Mouse (Mus musculus) hindbrain, embryonic 11.5 days (tissue): ENCODE data around the gene Actr1a. TPM values are rescaled to one million over a fixed set of nuclear protein-coding genes. Genes with fewer than 3 reads are reported as not detected.

Experiments used
- ATAC-seq: fragments of 200-750 bp; cut with Nextera tagmentation; 2 replicates; pipeline ENCODE4 v1.8.0; 2017; ENCODE audit warnings: mild to moderate bottlenecking, moderate TSS enrichment, moderate library complexity; ENCODE audit not compliant: low FRiP score
- DNase-seq: peaks from one replicate; pipeline ENCODE4 v3.0.0-alpha.2; 2015; ENCODE audit warnings: low spot score
- H3K27ac ChIP-seq: fragments of 300-500 bp; sonication (generic); 2 replicates; pipeline ENCODE4 v1.5.1; 2014; ENCODE audit warnings: mild to moderate bottlenecking, low read depth, low read length
- H3K27me3 ChIP-seq: fragments of 300-500 bp; sonication (generic); 2 replicates; pipeline ENCODE4 v1.6.1; 2014; ENCODE audit warnings: mild to moderate bottlenecking, low read length, moderate library complexity, mixed read lengths; ENCODE audit not compliant: control insufficient read depth, insufficient read depth
- H3K36me3 ChIP-seq: fragments of 300-500 bp; sonication (generic); 2 replicates; pipeline ENCODE4 v1.6.1; 2014; ENCODE audit warnings: mild to moderate bottlenecking, low read length, moderate library complexity, mixed read lengths; ENCODE audit not compliant: control insufficient read depth, insufficient read depth
- H3K4me1 ChIP-seq: fragments of 300-500 bp; sonication (generic); replicated peaks from 2 replicates; pipeline ENCODE4 v1.6.1; 2014; ENCODE audit warnings: low read length, mixed read lengths; ENCODE audit not compliant: control insufficient read depth, insufficient read depth
- H3K4me2 ChIP-seq: fragments of 300-500 bp; sonication (generic); replicated peaks from 2 replicates; pipeline ENCODE4 v1.6.1; 2014; ENCODE audit warnings: mild to moderate bottlenecking, low read depth, low read length
- H3K4me3 ChIP-seq: fragments of 300-500 bp; sonication (generic); 2 replicates; pipeline ENCODE4 v1.5.1; 2014; ENCODE audit warnings: low read depth, low read length
- H3K9ac ChIP-seq: fragments of 300-500 bp; sonication (generic); 2 replicates; pipeline ENCODE4 v1.6.1; 2014; ENCODE audit warnings: low read depth, low read length
- H3K9me3 ChIP-seq: fragments of 300-500 bp; sonication (generic); 2 replicates; pipeline ENCODE4 v1.6.1; 2016; ENCODE audit warnings: low read length; ENCODE audit not compliant: control insufficient read depth
- WGBS: fragments of 180-500 bp; shearing (Covaris S2); extraction: QIAGEN DNeasy Blood & Tissue Kit; methylation state at CpG from one replicate; pipeline ENCODE4 v1.1.7; 2014; 5-methylcytosine and 5-hydroxymethylcytosine counted together
- polyA plus RNA-seq: library from polyadenylated mRNA; unstranded; fragments of >200 nt; fragmentation: Nextera tagmentation; extraction: Ambion mirVana; gene quantifications from 2 replicates; pipeline ENCODE4 v1.2.1, GENCODE M21; 2014

Actr1a gene
- polyA plus RNA-seq, 1 experiment from 2014 or later, result 223 TPM

GRCm38 (mm10) chr19:46338331-46338936 is 57.1 kb downstream of the Actr1a start, which contains the start of gene Cuedc2:
TSS of gene Cuedc2 (minus strand) at chr19:46338702.
- Histone ChIP-seq H3K4me3 (peak within 1 kb of the TSS; percentile 67), H3K4me2 (peak within 1 kb of the TSS; percentile 79), H3K36me3 (no peaks in the 10 kb centered on the region), H3K27me3 (no peaks in the 10 kb centered on the region), H3K9ac (peak within 1 kb of the TSS; percentile 64), H3K27ac (peak within 1 kb of the TSS; percentile 54), H3K4me1 (peaks cover 5% of the 10 kb centered on the region), H3K9me3 (no peaks in the 10 kb centered on the region)
- peak; percentile 99 for DNase-seq
- WGBS, result under 1% methylated on average over 31 of the region's 31 CpGs
- ATAC-seq, result peak; percentile 91

GRCm38 (mm10) chr19:46337719-46338330 is 57.7 kb downstream of the Actr1a start:
- Histone ChIP-seq H3K4me1 (peaks cover 5% of the 10 kb centered on the region), H3K27me3 (no peaks in the 10 kb centered on the region), H3K36me3 (no peaks in the 10 kb centered on the region), H3K9ac (peak overlapping the region; percentile 64), H3K4me2 (peak overlapping the region; percentile 79), H3K9me3 (no peaks in the 10 kb centered on the region), H3K4me3 (peak overlapping the region; percentile 67), H3K27ac (peak overlapping the region; percentile 54)
- ATAC-seq (peak; percentile 36; the same call in 1 of the 2 replicates), DNase-seq (no peak)
- WGBS, result 33% methylated on average over 15 of the region's 15 CpGs

GRCm38 (mm10) chr19:46333906-46334305 is 61.6 kb downstream of the Actr1a start:
- H3K27me3 ChIP-seq, result no peaks in the 10 kb centered on the region
- no peak for DNase-seq
- WGBS, result 81% methylated on average over 3 of the region's 3 CpGs
- peaks cover 11% of the 10 kb centered on the region for H3K4me1 ChIP-seq
- no peaks in the 10 kb centered on the region for H3K9me3 ChIP-seq
- H3K27ac ChIP-seq, result no peak overlapping the region
- no peak overlapping the region for H3K4me3 ChIP-seq
- ATAC-seq, result no peak
- no peak overlapping the region for H3K9ac ChIP-seq
- no peak overlapping the region for H3K4me2 ChIP-seq
- peaks cover 5% of the 10 kb centered on the region; the same call in 1 of the 2 replicates for H3K36me3 ChIP-seq

GRCm38 (mm10) chr19:46332721-46333339 is 62.7 kb downstream of the Actr1a start:
- no peak for DNase-seq
- no peak overlapping the region for H3K9ac ChIP-seq

GRCm38 (mm10) chr19:46331936-46332335 is 63.6 kb downstream of the Actr1a start:
- WGBS, result 85% methylated on average over 3 of the region's 3 CpGs
- H3K4me2 ChIP-seq, result no peak overlapping the region
- no peak overlapping the region for H3K27ac ChIP-seq

More at GRCm38 (mm10) chr19:46332721-46333339, 62.7 kb downstream of the Actr1a start:
- peaks cover 5% of the 10 kb centered on the region; the same call in 1 of the 2 replicates for H3K36me3 ChIP-seq
- no peaks in the 10 kb centered on the region for H3K9me3 ChIP-seq
- 40% methylated on average over 7 of the region's 7 CpGs for WGBS
- no peaks in the 10 kb centered on the region for H3K27me3 ChIP-seq
- no peak for ATAC-seq
- H3K4me1 ChIP-seq, result peaks cover 11% of the 10 kb centered on the region
- H3K27ac ChIP-seq, result no peak overlapping the region
- no peak overlapping the region for H3K4me3 ChIP-seq
- no peak overlapping the region for H3K4me2 ChIP-seq

GRCm38 (mm10) chr19:46331326-46331725 is 64.2 kb downstream of the Actr1a start:
- WGBS, result 96% methylated on average over 14 of the region's 14 CpGs
- Histone ChIP-seq H3K4me1 (peaks cover 12% of the 10 kb centered on the region), H3K27ac (no peak overlapping the region)

More at GRCm38 (mm10) chr19:46331936-46332335, 63.6 kb downstream of the Actr1a start:
- Histone ChIP-seq H3K9ac (no peak overlapping the region), H3K36me3 (peaks cover 5% of the 10 kb centered on the region; the same call in 1 of the 2 replicates), H3K4me3 (no peak overlapping the region), H3K27me3 (no peaks in the 10 kb centered on the region), H3K4me1 (peaks cover 12% of the 10 kb centered on the region), H3K9me3 (no peaks in the 10 kb centered on the region)
- DNase-seq, result no peak
- ATAC-seq, result no peak

GRCm38 (mm10) chr19:46330696-46331095 is 64.9 kb downstream of the Actr1a start:
- Histone ChIP-seq H3K36me3 (peaks cover 5% of the 10 kb centered on the region; the same call in 1 of the 2 replicates), H3K4me3 (no peak overlapping the region), H3K4me1 (peaks cover 15% of the 10 kb centered on the region), H3K27me3 (peaks cover 5% of the 10 kb centered on the region; the same call in 1 of the 2 replicates), H3K4me2 (no peak overlapping the region), H3K27ac (no peak overlapping the region), H3K9me3 (no peaks in the 10 kb centered on the region), H3K9ac (no peak overlapping the region)
- ATAC-seq (no peak), DNase-seq (no peak)
- 95% methylated on average over 12 of the region's 12 CpGs for WGBS

More at GRCm38 (mm10) chr19:46331326-46331725, 64.2 kb downstream of the Actr1a start:
- no peak for DNase-seq
- H3K4me2 ChIP-seq, result no peak overlapping the region
- no peak overlapping the region for H3K4me3 ChIP-seq
- ATAC-seq, result no peak
- H3K9me3 ChIP-seq, result no peaks in the 10 kb centered on the region
- H3K36me3 ChIP-seq, result peaks cover 5% of the 10 kb centered on the region; the same call in 1 of the 2 replicates
- no peaks in the 10 kb centered on the region; the same call in 1 of the 2 replicates for H3K27me3 ChIP-seq
- H3K9ac ChIP-seq, result no peak overlapping the region

GRCm38 (mm10) chr19:46329951-46330350 is 65.6 kb downstream of the Actr1a start:
- Histone ChIP-seq H3K9ac (no peak overlapping the region), H3K27ac (no peak overlapping the region), H3K4me1 (peaks cover 15% of the 10 kb centered on the region), H3K4me2 (peak overlapping the region; percentile 23; the same call in 1 of the 2 replicates), H3K4me3 (0 out of 2 replicates have a peak overlapping the region, but pooled peaks have one; percentile 71), H3K9me3 (no peaks in the 10 kb centered on the region), H3K27me3 (peaks cover 7% of the 10 kb centered on the region; the same call in 1 of the 2 replicates), H3K36me3 (peaks cover 5% of the 10 kb centered on the region; the same call in 1 of the 2 replicates)
- 6% methylated on average over 16 of the region's 16 CpGs for WGBS
- ATAC-seq (peak; percentile 31; the same call in 1 of the 2 replicates), DNase-seq (peak; percentile 81)
